8 mouse cellular contexts compared by ENCODE assay signal in genomic region chr2:25460551-25461309, GRCm38 (mm10). TPM values are rescaled to one million over a fixed set of nuclear protein-coding genes. Genes with fewer than 3 reads are reported as not detected.
DNase-seq lines count a peak whose midpoint lies in the region; ATAC-seq lines count a peak whose summit lies in the region.

Paxx (minus strand) TSS chr2:25461094.

- peak within 1 kb of the TSS; percentile 95 for H3K27ac ChIP-seq in hindbrain, embryonic 16.5 days (ENCODE audit: low read depth, low read length)
- H3K27ac ChIP-seq in macrophage = peak within 1 kb of the TSS; percentile 61

- H3K9me3 ChIP-seq in hindbrain, embryonic 16.5 days (ENCODE audit: control insufficient read depth, low read length) = no peaks in the 10 kb centered on the region

- no peaks in the 10 kb centered on the region for H3K79me2 ChIP-seq in macrophage (ENCODE audit: inconsistent target)

- H3K9ac ChIP-seq in hindbrain, embryonic 16.5 days (ENCODE audit: low read depth, low read length) = peak within 1 kb of the TSS; percentile 76

- peak within 1 kb of the TSS; percentile 88 for H3K4me2 ChIP-seq in hindbrain, embryonic 16.5 days (ENCODE audit: low read length)

- no peaks in the 10 kb centered on the region for H3K27me3 ChIP-seq in hindbrain, embryonic 16.5 days (replicated peaks; ENCODE audit: control insufficient read depth, insufficient read depth, low read length)

- peak within 1 kb of the TSS; percentile 74 for H3K4me3 ChIP-seq in hindbrain, embryonic 16.5 days (ENCODE audit: low read length)
- peak within 1 kb of the TSS; percentile 69 for H3K4me3 ChIP-seq in macrophage (ENCODE audit: inconsistent target)

- peak; percentile 93 for ATAC-seq in hindbrain, embryonic 16.5 days

- H3K36me3 ChIP-seq in hindbrain, embryonic 16.5 days (ENCODE audit: control insufficient read depth, insufficient read depth, low read length) = peaks cover 3% of the 10 kb centered on the region; the same call in 1 of the 2 replicates
- no peaks in the 10 kb centered on the region for H3K36me3 ChIP-seq in macrophage (ENCODE audit: inconsistent target)

- H3K4me1 ChIP-seq in hindbrain, embryonic 16.5 days (ENCODE audit: control insufficient read depth, insufficient read depth, low read depth, low read length) = peaks cover 18% of the 10 kb centered on the region

- under 1% methylated on average over 48 of the region's 48 CpGs for WGBS in hindbrain, embryonic 16.5 days
- under 1% methylated on average over 48 of the region's 48 CpGs for WGBS in macrophage (ENCODE audit: missing documents)

- DNase-seq in WW6 (ENCODE audit: low read depth, low spot score) = peak; percentile 86
- peak; percentile 65 to 81 for DNase-seq in cerebellum, postnatal 4 days (ENCODE audit: low spot score in 2 of 2)
- DNase-seq in gastrocnemius, adult 18-20 months (ENCODE audit: low spot score) = peak; percentile 94
- peak; percentile 89 to 94 for DNase-seq in left cerebral cortex, adult 18-20 months (ENCODE audit: low spot score in 2 of 2)
- DNase-seq in right cerebral cortex, adult 18-20 months = peak; percentile 97
- DNase-seq in urinary bladder, postnatal 10 days (ENCODE audit: low spot score) = peak; percentile 80

RNA-seq across cellular contexts. Expression of gene Paxx, which starts in this region (rescaled TPM):
- total RNA-seq in gastrocnemius, adult 18-20 months (2021) = 10 to 100 TPM; 13.7 to 15.1 TPM
- polyA plus RNA-seq in hindbrain, embryonic 16.5 days (2015; fragmentation: Nextera tagmentation; extraction: Ambion mirVana) = 117 and 134 TPM in 2 replicates
- total RNA-seq in left cerebral cortex, adult 18-20 months (2021) = 10 to 100 TPM; 64.5 to 69.1 TPM
- 10 to 100 TPM in 19 of 26 experiments, 1 to 10 TPM in 7; 6.0 to 50.9 (median 25.9) TPM for total RNA-seq in macrophage (2018; cell fraction: chromatin; rRNA removed)
- total RNA-seq in macrophage (2018; cell fraction: cytosol; rRNA removed) = 10 to 100 TPM in 14 of 26 experiments, 1 to 10 TPM in 12; 5.0 to 16.1 (median 10.6) TPM
- 10 to 100 TPM in 21 of 26 experiments, 1 to 10 TPM in 5; 6.0 to 43.5 (median 19.1) TPM for total RNA-seq in macrophage (2018; cell fraction: nucleus; rRNA removed)
- polyA plus RNA-seq in macrophage (2018) = 6.0 to 12.9 TPM (median 6.4 TPM) in 3 replicates

Comparison
In these comparisons a context has a peak if more than half of its experiments do, and no peak if none do; other contexts are left out.
1. Peak in every context shown above with its lines: DNase-seq, ATAC-seq, H3K4me3 ChIP-seq and H3K27ac ChIP-seq.
2. RNA of gene Paxx (total RNA-seq): 64.5 to 69.1 TPM in left cerebral cortex, adult 18-20 months; 13.7 to 15.1 TPM in gastrocnemius, adult 18-20 months; every median in the first group is over 4 times any median in the second.